Mouse (Mus musculus) bone marrow, adult 2 months (tissue): ENCODE data around the gene Plch2.

Experiments used
- CTCF ChIP-seq: fragments of 200-500 bp; IDR thresholded peaks from 2 replicates; pipeline ENCODE4 v1.5.1; 2011; ENCODE audit warnings: low read length, control low read depth; ENCODE audit not compliant: control insufficient read depth, insufficient read depth
- POLR2A ChIP-seq: fragments of 200-500 bp; IDR thresholded peaks from 2 replicates; pipeline ENCODE4 v1.6.1; 2011; ENCODE audit warnings: low read depth, mild to moderate bottlenecking, control low read depth, low read length, borderline replicate concordance; ENCODE audit not compliant: control insufficient read depth

- TF ChIP-seq POLR2A (no peak), CTCF (peak; percentile 98)
Observed at GRCm38 (mm10) chr4:154944121-154944590, 112.4 kb downstream of the Plch2 start.
